Mouse (Mus musculus) kidney, postnatal 0 days (tissue): ENCODE measurements around the gene Zdhhc13. TPM values are rescaled to one million over a fixed set of nuclear protein-coding genes. Genes with fewer than 3 reads are reported as not detected.

Experiments
- ATAC-seq: fragments of 200-750 bp; cut with Nextera tagmentation; replicated peaks from 2 replicates; pipeline ENCODE4 v1.8.0; 2017; ENCODE audit warnings: low read depth, moderate number of reproducible peaks, moderate TSS enrichment, moderate library complexity; ENCODE audit not compliant: low FRiP score
- DNase-seq: peaks from one replicate; pipeline ENCODE4 v3.0.0-alpha.2; 2016; ENCODE audit warnings: low spot score
- H3K27ac ChIP-seq: fragments of 300-500 bp; sonication (generic); 2 replicates; pipeline ENCODE4 v1.5.1; 2014; ENCODE audit warnings: mild to moderate bottlenecking
- H3K27me3 ChIP-seq: fragments of 300-500 bp; sonication (generic); 2 replicates; pipeline ENCODE4 v1.6.1; 2014; ENCODE audit warnings: low read length, mixed read lengths; ENCODE audit not compliant: insufficient read depth
- H3K36me3 ChIP-seq: fragments of 300-500 bp; sonication (generic); 2 replicates; pipeline ENCODE4 v1.6.1; 2014; ENCODE audit warnings: low read length, mixed read lengths; ENCODE audit not compliant: insufficient read depth
- H3K4me1 ChIP-seq: fragments of 300-500 bp; sonication (generic); replicated peaks from 2 replicates; pipeline ENCODE4 v1.6.1; 2014; ENCODE audit warnings: antibody characterized with exemption, low read length, mixed read lengths; ENCODE audit not compliant: insufficient read depth
- H3K4me2 ChIP-seq: fragments of 300-500 bp; sonication (generic); 2 replicates; pipeline ENCODE4 v1.6.1; 2014; ENCODE audit warnings: mild to moderate bottlenecking, low read length, moderate library complexity, mixed read lengths
- H3K4me3 ChIP-seq: fragments of 300-500 bp; sonication (generic); replicated peaks from 2 replicates; pipeline ENCODE4 v1.5.1; 2014; ENCODE audit warnings: low read depth, low read length
- H3K9ac ChIP-seq: fragments of 300-500 bp; sonication (generic); 2 replicates; pipeline ENCODE4 v1.6.1; 2014; ENCODE audit warnings: low read depth, low read length
- H3K9me3 ChIP-seq: fragments of 300-500 bp; sonication (generic); replicated peaks from 2 replicates; pipeline ENCODE4 v1.6.1; 2016; ENCODE audit warnings: low read length, inconsistent platforms, mixed read lengths
- CTCF ChIP-seq: IDR thresholded peaks from 2 replicates; pipeline ENCODE4 v1.5.1; 2016; ENCODE audit warnings: antibody characterized with exemption, low read depth, mild to moderate bottlenecking, moderate library complexity
- WGBS: fragments of 180-500 bp; shearing (Covaris S2); extraction: QIAGEN DNeasy Blood & Tissue Kit; methylation state at CpG from one replicate; pipeline ENCODE4 v1.1.7; 2014; 5-methylcytosine and 5-hydroxymethylcytosine counted together
- polyA plus RNA-seq: library from polyadenylated mRNA; unstranded; fragments of >200 nt; fragmentation: Nextera tagmentation; extraction: Ambion mirVana; gene quantifications from 2 replicates; pipeline ENCODE4 v1.2.1, GENCODE M21; 2015

Gene Zdhhc13
- polyA plus RNA-seq, 1 experiment from 2014 or later, result 43.2 TPM

GRCm38 (mm10) chr7:48769721-48770120 is 19.1 kb upstream of the Zdhhc13 start:
- DNase-seq (no peak), ATAC-seq (no peak)
- Histone ChIP-seq H3K4me3 (no peak overlapping the region), H3K36me3 (no peaks in the 10 kb centered on the region), H3K4me2 (no peak overlapping the region), H3K27ac (no peak overlapping the region), H3K9me3 (no peaks in the 10 kb centered on the region), H3K27me3 (no peaks in the 10 kb centered on the region), H3K4me1 (no peaks in the 10 kb centered on the region), H3K9ac (no peak overlapping the region)
- WGBS, result 60% methylated on average over 1 of the region's 1 CpGs
- TF ChIP-seq CTCF, result no peak

GRCm38 (mm10) chr7:48772060-48772734 is 16.6 kb upstream of the Zdhhc13 start:
- H3K4me2 ChIP-seq, result no peak overlapping the region
- ATAC-seq (no peak), DNase-seq (no peak)
- no peaks in the 10 kb centered on the region for H3K36me3 ChIP-seq
- no peaks in the 10 kb centered on the region for H3K9me3 ChIP-seq
- no peak overlapping the region for H3K4me3 ChIP-seq
- H3K4me1 ChIP-seq, result no peaks in the 10 kb centered on the region
- no peak overlapping the region for H3K27ac ChIP-seq
- no peak for TF ChIP-seq CTCF
- no peak overlapping the region for H3K9ac ChIP-seq
- WGBS, result 81% methylated on average over 2 of the region's 2 CpGs
- H3K27me3 ChIP-seq, result no peaks in the 10 kb centered on the region

GRCm38 (mm10) chr7:48773333-48773732 is 15.5 kb upstream of the Zdhhc13 start:
- no peak overlapping the region for H3K4me2 ChIP-seq
- H3K27ac ChIP-seq, result no peak overlapping the region
- H3K27me3 ChIP-seq, result no peaks in the 10 kb centered on the region
- no peaks in the 10 kb centered on the region for H3K36me3 ChIP-seq
- WGBS, result 68% methylated on average over 5 of the region's 5 CpGs
- TF ChIP-seq CTCF, result no peak
- ATAC-seq, result no peak
- no peak for DNase-seq
- no peaks in the 10 kb centered on the region for H3K4me1 ChIP-seq
- no peaks in the 10 kb centered on the region for H3K9me3 ChIP-seq
- H3K9ac ChIP-seq, result no peak overlapping the region
- H3K4me3 ChIP-seq, result no peak overlapping the region

DNA sequence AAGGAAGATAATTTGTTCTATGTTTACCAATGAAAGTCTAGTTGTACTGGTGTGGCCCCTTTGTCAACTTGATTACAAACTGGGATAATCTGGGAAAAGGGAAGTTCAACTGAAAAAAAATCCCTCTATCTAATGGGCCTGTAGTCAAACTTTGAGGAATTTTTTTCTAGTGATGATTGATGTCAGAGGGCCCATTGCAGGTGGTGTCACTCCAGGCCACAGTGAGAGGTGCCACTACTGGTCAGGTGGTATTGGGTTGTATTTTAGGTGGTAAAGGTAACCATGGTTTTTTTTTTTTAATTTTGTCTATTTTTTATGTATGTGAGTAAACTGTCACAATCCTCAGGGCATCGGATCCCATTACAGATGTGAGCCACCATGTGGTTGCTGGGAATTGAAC is 14.2 kb upstream of the Zdhhc13 start:
- no peak for ATAC-seq
- H3K9me3 ChIP-seq, result no peaks in the 10 kb centered on the region
- no peak overlapping the region for H3K9ac ChIP-seq
- TF ChIP-seq CTCF, result no peak
- H3K27me3 ChIP-seq, result no peaks in the 10 kb centered on the region
- H3K4me2 ChIP-seq, result no peak overlapping the region
- no peak overlapping the region for H3K27ac ChIP-seq
- no peaks in the 10 kb centered on the region for H3K36me3 ChIP-seq
- no peaks in the 10 kb centered on the region for H3K4me1 ChIP-seq
- WGBS, result 92% methylated on average over 1 of the region's 1 CpGs
- no peak for DNase-seq
- no peak overlapping the region for H3K4me3 ChIP-seq

- H3K36me3 ChIP-seq, result no peaks in the 10 kb centered on the region
- TF ChIP-seq CTCF, result no peak
- DNase-seq (no peak), ATAC-seq (no peak)
- H3K27me3 ChIP-seq, result no peaks in the 10 kb centered on the region
- H3K27ac ChIP-seq, result no peak overlapping the region
- no peak overlapping the region for H3K4me3 ChIP-seq
- no peaks in the 10 kb centered on the region for H3K4me1 ChIP-seq
- H3K9ac ChIP-seq, result no peak overlapping the region
- no peak overlapping the region for H3K4me2 ChIP-seq
- no peaks in the 10 kb centered on the region for H3K9me3 ChIP-seq
- WGBS, result 93% methylated on average over 1 of the region's 1 CpGs
These were observed 13.4 kb upstream of the Zdhhc13 start for GRCm38 (mm10) chr7:48775436-48775835.

GRCm38 (mm10) chr7:48777721-48778504 is 10.9 kb upstream of the Zdhhc13 start:
- no peaks in the 10 kb centered on the region for H3K36me3 ChIP-seq
- H3K4me1 ChIP-seq, result no peaks in the 10 kb centered on the region
- no peak overlapping the region for H3K27ac ChIP-seq
- no peak for ATAC-seq
- WGBS, result 62% methylated on average over 8 of the region's 8 CpGs
- TF ChIP-seq CTCF, result no peak
- H3K4me2 ChIP-seq, result no peak overlapping the region
- DNase-seq, result no peak
- no peak overlapping the region for H3K9ac ChIP-seq
- H3K9me3 ChIP-seq, result no peaks in the 10 kb centered on the region
- H3K4me3 ChIP-seq, result no peak overlapping the region
- no peaks in the 10 kb centered on the region for H3K27me3 ChIP-seq
